Mouse (Mus musculus): ENCODE measurements around the gene Fam198b. TPM values are rescaled to one million over a fixed set of nuclear protein-coding genes. Genes with fewer than 3 reads are reported as not detected.

The Fam198b gene
- polyA plus RNA-seq, 1 experiment from 2014 or later, result 1.1 TPM

- Histone ChIP-seq H3K27ac (ENCODE audit: low read depth, low read length) (no peak overlapping the region), H3K9ac (ENCODE audit: low read length) (no peak overlapping the region), H3K4me3 (ENCODE audit: low read depth, low read length) (no peak overlapping the region), H3K9me3 (ENCODE audit: control insufficient read depth, low read length) (no peaks in the 10 kb centered on the region), H3K27me3 (ENCODE audit: control insufficient read depth, insufficient read depth, low read length) (no peaks in the 10 kb centered on the region), H3K4me1 (replicated peaks; ENCODE audit: control insufficient read depth, insufficient read depth, low read length) (no peaks in the 10 kb centered on the region), H3K36me3 (ENCODE audit: control insufficient read depth, insufficient read depth, low read length) (no peaks in the 10 kb centered on the region), H3K4me2 (ENCODE audit: low read depth, low read length, severe bottlenecking) (no peak overlapping the region)
- no peak for ATAC-seq (replicated peaks; ENCODE audit: low FRiP score)
- WGBS, result 56% methylated on average over 6 of the region's 6 CpGs
- no peak for DNase-seq (ENCODE audit: low spot score)
Measured at GRCm38 (mm10) chr3:79903803-79904202, 19.5 kb downstream of the Fam198b start.

- Histone ChIP-seq H3K4me3 (ENCODE audit: low read depth, low read length) (no peak overlapping the region), H3K27ac (ENCODE audit: low read depth, low read length) (no peak overlapping the region), H3K9ac (ENCODE audit: low read length) (no peak overlapping the region), H3K4me2 (ENCODE audit: low read depth, low read length, severe bottlenecking) (no peak overlapping the region), H3K9me3 (ENCODE audit: control insufficient read depth, low read length) (no peaks in the 10 kb centered on the region), H3K36me3 (ENCODE audit: control insufficient read depth, insufficient read depth, low read length) (no peaks in the 10 kb centered on the region), H3K27me3 (ENCODE audit: control insufficient read depth, insufficient read depth, low read length) (no peaks in the 10 kb centered on the region), H3K4me1 (replicated peaks; ENCODE audit: control insufficient read depth, insufficient read depth, low read length) (no peaks in the 10 kb centered on the region)
- no peak for ATAC-seq (replicated peaks; ENCODE audit: low FRiP score)
- no peak for DNase-seq (ENCODE audit: low spot score)
- 82% methylated on average over 10 of the region's 10 CpGs for WGBS
Measured at GRCm38 (mm10) chr3:79904238-79904757, 20.0 kb downstream of the Fam198b start.

- Histone ChIP-seq H3K36me3 (ENCODE audit: control insufficient read depth, insufficient read depth, low read length) (no peaks in the 10 kb centered on the region), H3K4me1 (replicated peaks; ENCODE audit: control insufficient read depth, insufficient read depth, low read length) (no peaks in the 10 kb centered on the region), H3K9me3 (ENCODE audit: control insufficient read depth, low read length) (no peaks in the 10 kb centered on the region), H3K9ac (ENCODE audit: low read length) (no peak overlapping the region), H3K27me3 (ENCODE audit: control insufficient read depth, insufficient read depth, low read length) (no peaks in the 10 kb centered on the region), H3K4me2 (ENCODE audit: low read depth, low read length, severe bottlenecking) (no peak overlapping the region), H3K27ac (ENCODE audit: low read depth, low read length) (no peak overlapping the region), H3K4me3 (ENCODE audit: low read depth, low read length) (no peak overlapping the region)
- no peak for ATAC-seq (replicated peaks; ENCODE audit: low FRiP score)
- DNase-seq (ENCODE audit: low spot score), result no peak
Measured at GRCm38 (mm10) chr3:79905397-79905796, 21.1 kb downstream of the Fam198b start.

GRCm38 (mm10) chr3:79906250-79907045 is 22.1 kb downstream of the Fam198b start:
- no peaks in the 10 kb centered on the region for H3K4me1 ChIP-seq (replicated peaks; ENCODE audit: control insufficient read depth, insufficient read depth, low read length)
- no peak overlapping the region for H3K9ac ChIP-seq (ENCODE audit: low read length)
- no peaks in the 10 kb centered on the region for H3K36me3 ChIP-seq (ENCODE audit: control insufficient read depth, insufficient read depth, low read length)
- DNase-seq (ENCODE audit: low spot score), result no peak
- no peak overlapping the region for H3K4me3 ChIP-seq (ENCODE audit: low read depth, low read length)
- no peak overlapping the region for H3K27ac ChIP-seq (ENCODE audit: low read depth, low read length)
- H3K9me3 ChIP-seq (ENCODE audit: control insufficient read depth, low read length), result no peaks in the 10 kb centered on the region
- WGBS, result 84% methylated on average over 5 of the region's 5 CpGs
- no peak overlapping the region for H3K4me2 ChIP-seq (ENCODE audit: low read depth, low read length, severe bottlenecking)
- H3K27me3 ChIP-seq (ENCODE audit: control insufficient read depth, insufficient read depth, low read length), result no peaks in the 10 kb centered on the region
- ATAC-seq (replicated peaks; ENCODE audit: low FRiP score), result no peak

GRCm38 (mm10) chr3:79907223-79907622 is 22.9 kb downstream of the Fam198b start:
- ATAC-seq (replicated peaks; ENCODE audit: low FRiP score) (no peak), DNase-seq (ENCODE audit: low spot score) (no peak)
- no peak overlapping the region for H3K9ac ChIP-seq (ENCODE audit: low read length)
- H3K4me1 ChIP-seq (replicated peaks; ENCODE audit: control insufficient read depth, insufficient read depth, low read length), result no peaks in the 10 kb centered on the region
- H3K27ac ChIP-seq (ENCODE audit: low read depth, low read length), result no peak overlapping the region
- no peak overlapping the region for H3K4me3 ChIP-seq (ENCODE audit: low read depth, low read length)
- no peak overlapping the region for H3K4me2 ChIP-seq (ENCODE audit: low read depth, low read length, severe bottlenecking)
- no peaks in the 10 kb centered on the region for H3K9me3 ChIP-seq (ENCODE audit: control insufficient read depth, low read length)
- WGBS, result 76% methylated on average over 7 of the region's 7 CpGs
- no peaks in the 10 kb centered on the region for H3K36me3 ChIP-seq (ENCODE audit: control insufficient read depth, insufficient read depth, low read length)
- no peaks in the 10 kb centered on the region for H3K27me3 ChIP-seq (ENCODE audit: control insufficient read depth, insufficient read depth, low read length)

GRCm38 (mm10) chr3:79910375-79911141 is 26.2 kb downstream of the Fam198b start:
- ATAC-seq (replicated peaks; ENCODE audit: low FRiP score) (0 out of 2 replicates have a peak, but pooled peaks have one; percentile 24), DNase-seq (ENCODE audit: low spot score) (no peak)
- Histone ChIP-seq H3K9ac (ENCODE audit: low read length) (no peak overlapping the region), H3K4me2 (ENCODE audit: low read depth, low read length, severe bottlenecking) (no peak overlapping the region), H3K36me3 (ENCODE audit: control insufficient read depth, insufficient read depth, low read length) (no peaks in the 10 kb centered on the region), H3K4me1 (replicated peaks; ENCODE audit: control insufficient read depth, insufficient read depth, low read length) (no peaks in the 10 kb centered on the region), H3K4me3 (ENCODE audit: low read depth, low read length) (no peak overlapping the region), H3K9me3 (ENCODE audit: control insufficient read depth, low read length) (no peaks in the 10 kb centered on the region), H3K27me3 (ENCODE audit: control insufficient read depth, insufficient read depth, low read length) (no peaks in the 10 kb centered on the region), H3K27ac (ENCODE audit: low read depth, low read length) (no peak overlapping the region)
- 57% methylated on average over 10 of the region's 10 CpGs for WGBS

- DNase-seq (ENCODE audit: low spot score) (no peak), ATAC-seq (replicated peaks; ENCODE audit: low FRiP score) (no peak)
- no peak overlapping the region for H3K27ac ChIP-seq (ENCODE audit: low read depth, low read length)
- H3K9me3 ChIP-seq (ENCODE audit: control insufficient read depth, low read length), result no peaks in the 10 kb centered on the region
- no peak overlapping the region for H3K4me2 ChIP-seq (ENCODE audit: low read depth, low read length, severe bottlenecking)
- WGBS, result 86% methylated on average over 3 of the region's 3 CpGs
- no peaks in the 10 kb centered on the region for H3K4me1 ChIP-seq (replicated peaks; ENCODE audit: control insufficient read depth, insufficient read depth, low read length)
- no peak overlapping the region for H3K9ac ChIP-seq (ENCODE audit: low read length)
- H3K36me3 ChIP-seq (ENCODE audit: control insufficient read depth, insufficient read depth, low read length), result no peaks in the 10 kb centered on the region
- H3K27me3 ChIP-seq (ENCODE audit: control insufficient read depth, insufficient read depth, low read length), result no peaks in the 10 kb centered on the region
- H3K4me3 ChIP-seq (ENCODE audit: low read depth, low read length), result no peak overlapping the region
Measured at GRCm38 (mm10) chr3:79911166-79911565, 26.8 kb downstream of the Fam198b start.

GRCm38 (mm10) chr3:79914012-79914411 is 29.7 kb downstream of the Fam198b start:
- Histone ChIP-seq H3K4me3 (ENCODE audit: low read depth, low read length) (no peak overlapping the region), H3K9me3 (ENCODE audit: control insufficient read depth, low read length) (no peaks in the 10 kb centered on the region), H3K27ac (ENCODE audit: low read depth, low read length) (no peak overlapping the region), H3K36me3 (ENCODE audit: control insufficient read depth, insufficient read depth, low read length) (no peaks in the 10 kb centered on the region), H3K4me1 (replicated peaks; ENCODE audit: control insufficient read depth, insufficient read depth, low read length) (no peaks in the 10 kb centered on the region), H3K4me2 (ENCODE audit: low read depth, low read length, severe bottlenecking) (no peak overlapping the region), H3K27me3 (ENCODE audit: control insufficient read depth, insufficient read depth, low read length) (no peaks in the 10 kb centered on the region), H3K9ac (ENCODE audit: low read length) (no peak overlapping the region)
- WGBS, result 89% methylated on average over 5 of the region's 5 CpGs
- ATAC-seq (replicated peaks; ENCODE audit: low FRiP score) (no peak), DNase-seq (ENCODE audit: low spot score) (no peak)

All from forebrain, embryonic 11.5 days (tissue).